Mouse (Mus musculus) C2C12 (cell line): ENCODE results near the gene Gm38393. TPM values are rescaled to one million over a fixed set of nuclear protein-coding genes. Genes with fewer than 3 reads are reported as not detected.
A peak's percentile ranks its signal among the peaks of the same experiment; 100 is the strongest.

Experiments
- H3K27me3 ChIP-seq: one replicate; pipeline ENCODE4 v1.6.1; 2011; ENCODE audit not compliant: control insufficient read depth, insufficient read depth, insufficient read length
- H3K36me3 ChIP-seq: one replicate; pipeline ENCODE4 v1.6.1; 2011; ENCODE audit not compliant: control insufficient read depth, insufficient read depth
- H3K4me3 ChIP-seq: one replicate; pipeline ENCODE4 v1.5.1; 2011; ENCODE audit warnings: mild to moderate bottlenecking, control low read depth; ENCODE audit not compliant: poor library complexity, insufficient read depth, severe bottlenecking
- H3K79me2 ChIP-seq: one replicate; pipeline ENCODE4 v1.6.1; 2011; ENCODE audit not compliant: control insufficient read depth, insufficient read depth
- H3K79me3 ChIP-seq: one replicate; pipeline ENCODE4 v1.6.1; 2011; ENCODE audit warnings: low read depth, control low read depth
- H3ac ChIP-seq: one replicate; pipeline ENCODE3; 2011; ENCODE audit warnings: low read depth; ENCODE audit not compliant: control insufficient read depth, insufficient read length
- CEBPB ChIP-seq: IDR thresholded peaks from one replicate; pipeline ENCODE4 v1.6.1; 2011; ENCODE audit warnings: low read depth, mild to moderate bottlenecking, control low read depth, moderate library complexity
- CTCF ChIP-seq: IDR thresholded peaks from one replicate; pipeline ENCODE4 v1.5.1; 2011; ENCODE audit not compliant: control insufficient read depth, insufficient read depth, insufficient read length
- FOSL1 ChIP-seq: IDR thresholded peaks from one replicate; pipeline ENCODE4 v1.8.0; 2011; ENCODE audit warnings: mild to moderate bottlenecking, low read length; ENCODE audit not compliant: poor library complexity, insufficient read depth, severe bottlenecking
- MAX ChIP-seq: IDR thresholded peaks from one replicate; pipeline ENCODE4 v1.6.1; 2011; ENCODE audit warnings: mild to moderate bottlenecking, control low read depth
- MYOD1 ChIP-seq: IDR thresholded peaks from one replicate; pipeline ENCODE4 v1.6.1; 2011; ENCODE audit warnings: low read depth; ENCODE audit not compliant: control insufficient read depth, insufficient read length
- MYOG ChIP-seq: IDR thresholded peaks from one replicate; pipeline ENCODE4 v1.6.1; 2011; ENCODE audit not compliant: control insufficient read depth, insufficient read length; ENCODE audit errors: extremely low read depth
- USF1 ChIP-seq: IDR thresholded peaks from one replicate; pipeline ENCODE4 v1.6.1; 2011; ENCODE audit warnings: low read depth, mild to moderate bottlenecking, control low read depth, moderate library complexity
- polyA plus RNA-seq: library from polyadenylated mRNA; unstranded; fragments of >200 nt; fragmentation: generic; extraction: Trizol; gene quantifications from one replicate; pipeline ENCODE4 v1.2.1, GENCODE M21; 2012; ENCODE audit warnings: missing spikeins

Gm38393 gene
- polyA plus RNA-seq, 1 experiment, result 0.08 TPM

DNA sequence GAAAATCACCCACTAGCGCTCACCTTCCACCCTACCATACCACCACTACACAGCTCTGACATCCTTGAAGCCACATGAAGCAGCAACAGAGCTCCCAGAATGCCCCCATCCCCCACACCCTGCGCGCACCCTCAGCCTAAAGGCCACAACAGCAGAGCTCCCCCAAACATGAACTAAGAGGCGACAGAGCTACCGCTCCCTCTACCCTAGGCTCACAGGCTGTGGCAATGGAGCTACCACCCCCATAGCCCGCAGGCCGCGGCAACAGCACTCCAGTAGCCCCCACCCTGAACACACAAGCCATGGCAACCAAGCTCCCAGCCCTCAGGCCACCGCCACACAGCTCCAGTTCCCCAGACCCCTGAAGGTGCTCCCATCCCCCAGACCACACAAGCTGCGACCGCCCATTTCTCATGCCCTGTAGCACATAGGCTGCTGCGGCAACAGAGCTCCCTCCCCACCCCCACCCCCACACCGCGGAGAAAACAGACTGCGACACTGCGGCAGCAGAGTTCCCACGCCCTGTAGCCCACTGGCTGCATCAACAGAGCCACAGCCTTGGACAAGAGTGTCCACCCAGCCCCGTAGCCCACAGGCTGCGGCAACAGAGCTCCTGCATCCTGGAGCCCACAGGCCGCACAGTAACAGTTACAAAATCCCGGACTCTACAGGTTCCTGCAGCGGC is 801 bp downstream of the Gm38393 start:
- TF ChIP-seq CTCF (no peak), MAX (no peak), FOSL1 (no peak), MYOG (no peak), USF1 (no peak), CEBPB (no peak), MYOD1 (no peak)
- Histone ChIP-seq H3K79me3 (no peaks in the 10 kb centered on the region), H3ac (no peak overlapping the region), H3K27me3 (no peaks in the 10 kb centered on the region), H3K4me3 (peak overlapping the region; percentile 32), H3K36me3 (no peaks in the 10 kb centered on the region), H3K79me2 (no peaks in the 10 kb centered on the region)

DNA sequence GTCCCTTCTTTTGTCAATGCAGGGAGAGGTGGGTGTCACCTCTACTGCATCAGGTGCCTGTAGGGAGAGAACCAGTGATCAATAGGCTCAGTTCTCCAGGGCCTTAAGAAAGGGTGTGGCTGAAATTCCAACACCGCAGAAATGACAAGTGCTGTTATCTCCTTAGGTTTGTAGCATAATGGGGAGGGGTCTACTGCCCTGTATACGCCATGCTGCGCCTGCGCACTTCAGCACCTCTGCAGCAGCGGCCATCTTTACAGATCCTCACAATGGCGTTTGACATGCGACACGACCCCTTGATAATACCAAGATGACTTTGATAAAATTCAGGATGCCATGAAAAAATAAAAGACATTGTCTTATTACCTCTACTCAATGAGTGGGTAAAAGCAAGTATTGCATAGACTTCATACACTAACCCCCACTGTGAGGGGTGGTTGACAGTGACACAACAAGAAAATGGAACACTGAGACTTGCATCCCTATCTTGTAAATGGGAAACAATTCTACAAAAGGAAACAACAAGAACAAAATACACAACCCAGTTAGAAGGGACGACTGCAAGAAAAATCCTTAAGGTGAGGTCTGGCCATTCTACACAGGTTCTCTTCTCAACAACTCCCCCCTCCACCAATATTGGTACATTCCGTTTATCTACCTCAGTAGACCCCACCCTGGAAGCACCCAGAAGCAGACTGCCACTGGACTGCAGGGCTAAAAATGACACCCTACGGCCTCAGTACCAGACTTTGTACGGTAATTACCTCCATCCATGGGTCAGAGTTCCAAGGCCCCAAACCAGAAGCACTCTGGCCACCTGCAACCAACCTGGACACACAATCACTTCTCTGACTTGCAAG is 1.6 kb downstream of the Gm38393 start:
- Histone ChIP-seq H3K79me2 (no peaks in the 10 kb centered on the region), H3K27me3 (no peaks in the 10 kb centered on the region)
- no peak for TF ChIP-seq CTCF
- TF ChIP-seq CEBPB, result no peak
- TF ChIP-seq MYOG, result no peak

DNA sequence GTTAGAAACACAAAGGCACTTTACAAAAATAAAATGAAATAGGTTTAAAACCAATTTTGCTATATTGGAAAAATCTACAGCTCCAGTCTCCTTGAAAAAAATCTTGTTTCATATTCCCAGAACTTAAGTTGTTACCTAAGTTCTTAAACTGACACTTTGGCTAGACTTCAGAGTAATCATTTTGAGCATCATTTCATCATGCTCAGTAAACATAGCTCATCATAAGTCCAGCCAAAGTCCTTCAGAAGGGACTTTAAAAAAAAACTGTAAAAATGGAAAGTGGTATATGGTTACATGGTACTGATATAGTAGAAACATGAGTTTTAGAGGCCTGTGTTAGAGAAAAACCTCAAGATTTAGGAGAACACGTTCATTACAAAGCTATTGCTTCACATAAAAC is 26.2 kb downstream of the Gm38393 start:
- no peak for TF ChIP-seq CEBPB
- no peak for TF ChIP-seq FOSL1
- TF ChIP-seq USF1, result no peak
- no peak for TF ChIP-seq CTCF
- no peak for TF ChIP-seq MAX
- no peak for TF ChIP-seq MYOD1
- no peak for TF ChIP-seq MYOG
- Histone ChIP-seq H3K4me3 (no peak overlapping the region), H3K27me3 (no peaks in the 10 kb centered on the region), H3ac (no peak overlapping the region), H3K36me3 (no peaks in the 10 kb centered on the region), H3K79me3 (no peaks in the 10 kb centered on the region), H3K79me2 (no peaks in the 10 kb centered on the region)

More for the DNA sequence above, 1.6 kb downstream of the Gm38393 start:
- no peak overlapping the region for H3K4me3 ChIP-seq
- no peaks in the 10 kb centered on the region for H3K36me3 ChIP-seq
- H3ac ChIP-seq, result no peak overlapping the region
- no peaks in the 10 kb centered on the region for H3K79me3 ChIP-seq

Other genes with a start within 250 kb of the Gm38393 start
- not detected for gene Snurf, start within 50 bp of the Gm38393 start, polyA plus RNA-seq
- 12.0 TPM for gene Snrpn, start 135.2 kb upstream of the Gm38393 start, polyA plus RNA-seq